ENCODE assay signal across 9 mouse cellular contexts in genomic region chr11:81996172-81996841, GRCm38 (mm10). TPM values are rescaled to one million over a fixed set of nuclear protein-coding genes. Genes with fewer than 3 reads are reported as not detected.
DNase-seq lines count a peak whose midpoint lies in the region; ATAC-seq and TF ChIP-seq lines count a peak whose summit lies in the region.
"Had no signal": no experiment of that assay in that cellular context is flagged by ENCODE, and none has a peak within 500 bp of the region (broad histone marks: within the 10 kb centered on the region; RNA-seq: fewer than 3 reads in every experiment).

No protein-coding gene starts in this region.

- peak; percentile 57 for DNase-seq in MEL (ENCODE audit: low read depth, low spot score)
- DNase-seq in adrenal gland, postnatal 25 days, result peak; percentile 71
- peak; percentile 83 for DNase-seq in embryonic facial prominence, embryonic 11.5 days (ENCODE audit: low spot score)
- peak; percentile 72 for DNase-seq in heart, postnatal 0 days (ENCODE audit: low spot score)
- peak; percentile 81 to 86 for DNase-seq in layer of hippocampus, postnatal 14 days (ENCODE audit: low spot score in 2 of 2)
- peak; percentile 57 to 63 for DNase-seq in right cerebral cortex, postnatal 36 days (ENCODE audit: low spot score in 2 of 2)

- no peak for TF ChIP-seq POLR2A in MEL (IDR thresholded peaks at IDR 0.05; ENCODE audit: control insufficient read depth in 1 of 2, insufficient read depth in 1 of 2, low read depth in 1 of 2, low read length in 2 of 2, poor library complexity in 1 of 2)

- ATAC-seq in embryonic facial prominence, embryonic 11.5 days (replicated peaks; ENCODE audit: insufficient number of reproducible peaks, low FRiP score, low TSS enrichment, low read depth), result no peak
- ATAC-seq in heart, postnatal 0 days (ENCODE audit: insufficient read depth, low read depth), result no peak
- no peak for ATAC-seq in inflammation-experienced regulatory T-cells, adult 6 months

- H3K36me3 ChIP-seq in MEL (ENCODE audit: control insufficient read depth in 1 of 2, insufficient read depth in 2 of 2, low read length in 2 of 2), result no peaks in the 10 kb centered on the region
- H3K36me3 ChIP-seq in embryonic facial prominence, embryonic 11.5 days (replicated peaks; ENCODE audit: control insufficient read depth, insufficient read depth, low read depth, low read length), result no peaks in the 10 kb centered on the region
- no peaks in the 10 kb centered on the region for H3K36me3 ChIP-seq in heart, postnatal 0 days (replicated peaks; ENCODE audit: control insufficient read depth, insufficient read depth, low read length)
- no peaks in the 10 kb centered on the region for H3K36me3 ChIP-seq in macrophage (ENCODE audit: inconsistent target)

- WGBS in embryonic facial prominence, embryonic 11.5 days, result 64% methylated on average over 10 of the region's 10 CpGs
- WGBS in heart, postnatal 0 days, result 60% methylated on average over 10 of the region's 10 CpGs
- whole genome bisulfite sequencing in macrophage (ENCODE audit: missing documents), result 72% methylated on average over 10 of the region's 10 CpGs

- H3K9me3 ChIP-seq in MEL (replicated peaks; ENCODE audit: insufficient read depth, low read length), result no peaks in the 10 kb centered on the region; the same call in 1 of the 2 replicates
- H3K9me3 ChIP-seq in embryonic facial prominence, embryonic 11.5 days (replicated peaks; ENCODE audit: control insufficient read depth, low read length), result no peaks in the 10 kb centered on the region
- no peaks in the 10 kb centered on the region for H3K9me3 ChIP-seq in heart, postnatal 0 days (replicated peaks; ENCODE audit: control insufficient read depth, low read length)

- peak in 2 of 3 experiments; percentile 75 to 93 for TF ChIP-seq CTCF in MEL (IDR thresholded peaks at IDR 0.05 in 2 of 3, conservative IDR thresholded peaks at IDR 0.05 in 1 of 3; ENCODE audit: control insufficient read depth in 1 of 3, insufficient read depth in 1 of 3, low read depth in 2 of 3, low read length in 3 of 3, poor library complexity in 1 of 3, severe bottlenecking in 1 of 3)
- TF ChIP-seq CTCF in heart, postnatal 0 days (IDR thresholded peaks at IDR 0.05; ENCODE audit: low read depth), result peak; percentile 100

- TF ChIP-seq RAD21 in MEL (IDR thresholded peaks at IDR 0.05; ENCODE audit: low read depth, low read length), result peak; percentile 69

- H3K4me1 ChIP-seq in MEL (ENCODE audit: control insufficient read depth in 1 of 2, insufficient read depth in 2 of 2, low read length in 2 of 2), result no peaks in the 10 kb centered on the region
- no peaks in the 10 kb centered on the region for H3K4me1 ChIP-seq in embryonic facial prominence, embryonic 11.5 days (ENCODE audit: control insufficient read depth, insufficient read depth, low read length)
- no peaks in the 10 kb centered on the region for H3K4me1 ChIP-seq in heart, postnatal 0 days (ENCODE audit: control insufficient read depth, insufficient read depth)

- H3K4me3 ChIP-seq in MEL (ENCODE audit: control insufficient read depth in 1 of 2, insufficient read depth in 1 of 2, low read depth in 2 of 2, low read length in 2 of 2) (no peak overlapping the region), macrophage (ENCODE audit: inconsistent target) (no peak overlapping the region)
- H3K4me3 ChIP-seq in embryonic facial prominence, embryonic 11.5 days (ENCODE audit: low read depth, low read length), result no peak overlapping the region
- H3K4me3 ChIP-seq in heart, postnatal 0 days (ENCODE audit: low read depth, low read length), result no peak overlapping the region
- H3K4me3 ChIP-seq: myocyte had no signal

- H3K4me2 ChIP-seq in embryonic facial prominence, embryonic 11.5 days (ENCODE audit: low read depth, low read length), result no peak overlapping the region
- H3K4me2 ChIP-seq in heart, postnatal 0 days (ENCODE audit: low read depth, low read length), result no peak overlapping the region

- no peaks in the 10 kb centered on the region for H3K79me2 ChIP-seq in MEL (ENCODE audit: control insufficient read depth, insufficient read depth, low read length, poor library complexity)
- no peaks in the 10 kb centered on the region for H3K79me2 ChIP-seq in macrophage (ENCODE audit: inconsistent target)

- H3K27ac ChIP-seq in MEL (ENCODE audit: control insufficient read depth, low read depth, low read length) (no peak overlapping the region), macrophage (peak overlapping the region; percentile 92)
- H3K27ac ChIP-seq in embryonic facial prominence, embryonic 11.5 days (replicated peaks; ENCODE audit: low read depth, low read length), result no peak overlapping the region
- no peak overlapping the region for H3K27ac ChIP-seq in heart, postnatal 0 days (ENCODE audit: low read depth)

- no peaks in the 10 kb centered on the region for H3K27me3 ChIP-seq in MEL (ENCODE audit: control insufficient read depth in 1 of 2, insufficient read depth in 2 of 2, low read length in 2 of 2)
- H3K27me3 ChIP-seq in embryonic facial prominence, embryonic 11.5 days (ENCODE audit: control insufficient read depth, insufficient read depth, low read length), result no peaks in the 10 kb centered on the region
- no peaks in the 10 kb centered on the region for H3K27me3 ChIP-seq in heart, postnatal 0 days (ENCODE audit: control insufficient read depth, insufficient read depth, low read length)

- TF ChIP-seq EP300 in MEL (IDR thresholded peaks at IDR 0.05; ENCODE audit: low read depth in 1 of 2, low read length in 2 of 2), result no peak
- TF ChIP-seq EP300 in heart, postnatal 0 days (IDR thresholded peaks at IDR 0.05; ENCODE audit: low read depth), result no peak

- H3K9ac ChIP-seq in MEL (ENCODE audit: control insufficient read depth, low read depth, low read length, poor library complexity, severe bottlenecking), result no peak overlapping the region
- H3K9ac ChIP-seq in embryonic facial prominence, embryonic 11.5 days (replicated peaks; ENCODE audit: low read length), result no peak overlapping the region
- H3K9ac ChIP-seq in heart, postnatal 0 days (replicated peaks; ENCODE audit: low read depth, low read length), result no peak overlapping the region

RNA-seq across cellular contexts. Expression of gene Asic2, which starts 28.1 kb away (rescaled TPM):
- not detected in 2 replicates for total RNA-seq in MEL (2012; rRNA removed)
- polyA plus RNA-seq in MEL (2012; ENCODE audit: insufficient read depth in 1 of 2, insufficient read length in 2 of 2, low read depth in 1 of 2, low replicate concordance in 2 of 2, missing spikeins in 1 of 2), result not detected
- total RNA-seq in adrenal gland, postnatal 25 days (2021), result 1.6 and 1.9 TPM in 2 replicates
- 0.46 and 1.2 TPM in 2 replicates for polyA plus RNA-seq in embryonic facial prominence, embryonic 11.5 days (2014; fragmentation: Nextera tagmentation; extraction: Ambion mirVana)
- total RNA-seq in heart, postnatal 0 days (2014; rRNA removed; ENCODE audit: low replicate concordance), result not detected in 2 replicates
- not detected in 2 replicates for polyA plus RNA-seq in heart, postnatal 0 days (2015; fragmentation: Nextera tagmentation; extraction: Ambion mirVana)
- 10 to 100 TPM; 56.0 to 64.3 TPM for total RNA-seq in layer of hippocampus, postnatal 14 days (2021)
- not detected for total RNA-seq in macrophage (2018; cell fraction: chromatin; rRNA removed)
- total RNA-seq in macrophage (2018; cell fraction: cytosol; rRNA removed), result not detected
- total RNA-seq in macrophage (2018; cell fraction: nucleus; rRNA removed), result not detected
- not detected in 3 replicates for polyA plus RNA-seq in macrophage (2018)
- polyA plus RNA-seq in inflammation-experienced regulatory T-cells, adult 6 months (2017; shearing (Covaris generic)), result not detected
- polyA plus RNA-seq: myocyte had no signal

RNA-seq across cellular contexts. Expression of gene Ccl2, which starts 39.1 kb away (rescaled TPM):
- 0.15 and 0.20 TPM in 2 replicates for total RNA-seq in MEL (2012; rRNA removed)
- not detected for polyA plus RNA-seq in MEL (2012; ENCODE audit: insufficient read depth in 1 of 2, insufficient read length in 2 of 2, low read depth in 1 of 2, low replicate concordance in 2 of 2, missing spikeins in 1 of 2)
- 0.67 TPM in 1 of 2 replicates, not detected in the other for total RNA-seq in adrenal gland, postnatal 25 days (2021)
- polyA plus RNA-seq in embryonic facial prominence, embryonic 11.5 days (2014; fragmentation: Nextera tagmentation; extraction: Ambion mirVana), result 0.68 and 2.1 TPM in 2 replicates
- total RNA-seq in heart, postnatal 0 days (2014; rRNA removed; ENCODE audit: low replicate concordance), result 7.2 and 11.7 TPM in 2 replicates
- polyA plus RNA-seq in heart, postnatal 0 days (2015; fragmentation: Nextera tagmentation; extraction: Ambion mirVana), result 8.0 and 11.5 TPM in 2 replicates
- total RNA-seq in layer of hippocampus, postnatal 14 days (2021), result not detected
- total RNA-seq in macrophage (2018; cell fraction: chromatin; rRNA removed), result 1,000 to 10,000 TPM in 1 of 26 experiments, 100 to 1,000 TPM in 20, 10 to 100 TPM in 5; 19.2 to 1,498 (median 228) TPM
- 1,000 to 10,000 TPM in 10 of 26 experiments, 100 to 1,000 TPM in 13, 10 to 100 TPM in 3; 77.3 to 3,885 (median 584) TPM for total RNA-seq in macrophage (2018; cell fraction: cytosol; rRNA removed)
- total RNA-seq in macrophage (2018; cell fraction: nucleus; rRNA removed), result 1,000 to 10,000 TPM in 12 of 26 experiments, 100 to 1,000 TPM in 13, 10 to 100 TPM in 1; 57.9 to 3,876 (median 952) TPM
- 58.0 to 939 TPM (median 78.4 TPM) in 3 replicates for polyA plus RNA-seq in macrophage (2018)
- not detected for polyA plus RNA-seq in inflammation-experienced regulatory T-cells, adult 6 months (2017; shearing (Covaris generic))

RNA-seq across cellular contexts. Expression of gene Gm17268, which starts 42.1 kb away (rescaled TPM):
- total RNA-seq in MEL (2012; rRNA removed), result not detected in 2 replicates
- polyA plus RNA-seq in MEL (2012; ENCODE audit: insufficient read depth in 1 of 2, insufficient read length in 2 of 2, low read depth in 1 of 2, low replicate concordance in 2 of 2, missing spikeins in 1 of 2) (not detected), macrophage (2018) (not detected in 3 replicates)
- total RNA-seq in adrenal gland, postnatal 25 days (2021), result not detected in 2 replicates
- polyA plus RNA-seq in embryonic facial prominence, embryonic 11.5 days (2014; fragmentation: Nextera tagmentation; extraction: Ambion mirVana), result not detected in 2 replicates
- total RNA-seq in heart, postnatal 0 days (2014; rRNA removed; ENCODE audit: low replicate concordance), result not detected in 2 replicates
- not detected in 2 replicates for polyA plus RNA-seq in heart, postnatal 0 days (2015; fragmentation: Nextera tagmentation; extraction: Ambion mirVana)
- total RNA-seq in layer of hippocampus, postnatal 14 days (2021), result not detected
- not detected for total RNA-seq in macrophage (2018; cell fraction: chromatin; rRNA removed)
- not detected for total RNA-seq in macrophage (2018; cell fraction: cytosol; rRNA removed)
- total RNA-seq in macrophage (2018; cell fraction: nucleus; rRNA removed), result not detected
- polyA plus RNA-seq in inflammation-experienced regulatory T-cells, adult 6 months (2017; shearing (Covaris generic)), result not detected
- polyA plus RNA-seq: myocyte had no signal

RNA-seq across cellular contexts. Expression of gene Ccl7, which starts 49.2 kb away (rescaled TPM):
- total RNA-seq in MEL (2012; rRNA removed), result not detected in 2 replicates
- polyA plus RNA-seq in MEL (2012; ENCODE audit: insufficient read depth in 1 of 2, insufficient read length in 2 of 2, low read depth in 1 of 2, low replicate concordance in 2 of 2, missing spikeins in 1 of 2) (not detected), macrophage (2018) (66.8 to 1,194 TPM (median 74.2 TPM) in 3 replicates)
- 0.43 and 1.2 TPM in 2 replicates for total RNA-seq in adrenal gland, postnatal 25 days (2021)
- polyA plus RNA-seq in embryonic facial prominence, embryonic 11.5 days (2014; fragmentation: Nextera tagmentation; extraction: Ambion mirVana), result not detected in 2 replicates
- total RNA-seq in heart, postnatal 0 days (2014; rRNA removed; ENCODE audit: low replicate concordance), result 0.53 and 7.3 TPM in 2 replicates
- polyA plus RNA-seq in heart, postnatal 0 days (2015; fragmentation: Nextera tagmentation; extraction: Ambion mirVana), result 2.8 and 3.2 TPM in 2 replicates
- not detected for total RNA-seq in layer of hippocampus, postnatal 14 days (2021)
- total RNA-seq in macrophage (2018; cell fraction: chromatin; rRNA removed), result 1,000 to 10,000 TPM in 1 of 26 experiments, 100 to 1,000 TPM in 21, 10 to 100 TPM in 4; 14.4 to 1,116 (median 244) TPM
- total RNA-seq in macrophage (2018; cell fraction: cytosol; rRNA removed), result 1,000 to 10,000 TPM in 10 of 26 experiments, 100 to 1,000 TPM in 13, 10 to 100 TPM in 3; 66.4 to 3,319 (median 600) TPM
- 1,000 to 10,000 TPM in 13 of 26 experiments, 100 to 1,000 TPM in 12, 10 to 100 TPM in 1; 64.5 to 3,972 (median 989) TPM for total RNA-seq in macrophage (2018; cell fraction: nucleus; rRNA removed)
- polyA plus RNA-seq in inflammation-experienced regulatory T-cells, adult 6 months (2017; shearing (Covaris generic)), result not detected
